Mouse (Mus musculus) cerebral cortex, adult 2 months (tissue): Measurements from ENCODE around the gene Dcaf11.

Source experiments
- WGBS: fragments of 180-500 bp; shearing (Covaris S2); methylation state at CpG from one replicate; pipeline ENCODE4 v1.1.7; 2018; 5-methylcytosine and 5-hydroxymethylcytosine counted together

The Dcaf11 gene

DNA sequence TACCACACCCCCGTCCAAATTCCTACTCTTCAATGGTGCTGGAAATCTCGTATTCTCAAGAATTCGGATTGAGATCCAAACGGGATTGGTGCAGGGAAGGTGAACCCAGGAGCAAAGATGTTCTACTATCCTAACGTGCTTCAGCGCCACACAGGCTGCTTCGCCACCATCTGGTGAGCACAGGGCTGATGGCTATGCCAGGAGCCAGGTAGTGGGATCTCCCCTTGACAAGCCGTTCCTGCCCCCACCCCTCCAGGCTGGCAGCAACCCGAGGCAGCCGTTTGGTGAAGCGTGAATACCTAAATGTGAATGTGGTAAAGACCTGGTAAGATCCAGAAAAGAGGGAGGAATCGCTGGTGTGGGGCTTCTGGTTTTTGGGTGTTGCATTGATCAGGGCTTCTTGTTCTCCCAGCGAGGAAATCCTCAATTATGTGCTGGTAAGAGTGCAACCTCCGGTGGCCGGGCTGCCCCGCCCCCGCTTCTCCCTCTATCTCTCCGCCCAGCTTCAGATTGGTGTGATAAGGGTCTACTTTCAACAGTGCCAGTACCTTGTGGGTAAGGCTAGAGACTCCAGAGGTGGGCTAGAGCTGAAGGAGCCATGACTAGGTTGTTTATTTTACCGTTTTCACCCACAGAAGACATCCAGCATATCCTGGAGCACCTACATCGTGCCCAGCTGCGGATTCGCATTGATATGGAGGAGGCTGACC lies 58.8 kb downstream of the Dcaf11 start:
- WGBS: 49% methylated on average over 22 of the region's 22 CpGs
